Mouse (Mus musculus): ENCODE measurements around the gene Zfp598.
A peak's percentile ranks its signal among the peaks of the same experiment; 100 is the strongest.
"Not testable (repeated sequence)": the region's sequence is repeated elsewhere in the genome, so short reads cannot be mapped to it uniquely, and the experiment has no call there.

Gene Zfp598

GRCm38 (mm10) chr17:24646381-24646780 lies 23.1 kb upstream of the Zfp598 start:
- no peak for DNase-seq (ENCODE audit: low spot score in 2 of 2)

GRCm38 (mm10) chr17:24647493-24647892 lies 22.0 kb upstream of the Zfp598 start:
- no peak for DNase-seq (ENCODE audit: low spot score in 2 of 2)

- DNase-seq (ENCODE audit: low spot score in 2 of 2), result no peak
These were observed 20.6 kb upstream of the Zfp598 start for GRCm38 (mm10) chr17:24648731-24649377.

DNA sequence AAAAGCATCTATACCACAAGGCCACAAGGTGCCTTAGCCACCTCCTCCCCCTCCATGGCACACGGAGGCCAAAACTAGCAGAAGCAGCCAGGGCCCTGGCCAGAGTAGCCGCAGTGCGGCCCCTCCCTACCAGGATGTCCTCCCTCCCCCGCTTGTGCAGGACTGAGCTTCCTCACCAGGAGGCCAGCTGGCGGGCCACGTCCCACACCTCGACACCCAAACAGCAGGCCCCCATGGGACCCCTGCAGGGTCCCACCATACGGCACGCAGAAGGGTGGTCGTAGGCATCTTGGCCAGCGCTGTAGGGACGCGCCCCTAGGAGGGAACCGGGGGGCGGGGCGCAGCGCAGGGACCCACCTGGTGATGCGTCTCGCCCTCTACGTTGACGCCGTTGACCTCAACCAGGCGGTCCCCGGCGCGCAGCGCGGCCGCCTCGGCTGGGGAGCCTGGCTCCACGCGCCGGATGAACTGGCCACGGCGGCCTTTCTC lies 19.9 kb upstream of the Zfp598 start:
- DNase-seq (ENCODE audit: low spot score in 2 of 2), result no peak

DNA sequence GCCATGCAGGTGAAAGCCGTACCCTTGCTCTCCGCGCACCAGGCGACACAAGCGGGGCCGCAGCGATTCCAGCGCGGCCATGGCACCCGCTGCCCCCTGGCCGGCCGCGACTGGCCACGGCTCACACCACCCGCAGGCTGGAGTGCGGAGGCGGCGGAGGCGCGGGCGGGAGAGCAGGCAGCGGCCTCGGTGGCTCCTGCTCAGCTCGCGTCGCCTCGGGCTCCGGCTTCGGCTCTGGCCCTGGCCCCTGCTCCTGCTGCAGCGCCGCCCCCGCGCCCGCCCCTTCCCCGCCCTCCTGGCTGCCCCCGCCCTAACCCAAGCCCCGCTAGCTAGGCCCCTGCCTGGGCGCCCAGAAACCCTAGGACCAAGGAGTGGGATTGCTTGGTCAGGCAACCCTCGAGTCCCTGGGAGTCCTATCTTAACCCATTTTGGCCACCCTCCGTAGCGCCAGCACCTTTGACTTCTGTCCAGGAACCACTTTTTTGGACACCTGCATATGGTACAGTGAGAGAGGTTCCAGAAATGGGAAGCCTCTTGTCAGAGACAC lies 19.3 kb upstream of the Zfp598 start, which contains the start of gene Slc9a3r2:
Gene Slc9a3r2 (minus strand): TSS at position 258 of the 547 bp plus-strand sequence.
- DNase-seq (ENCODE audit: low spot score in 2 of 2), result no peak

- DNase-seq (ENCODE audit: low spot score in 2 of 2), result no peak
These were observed 18.7 kb upstream of the Zfp598 start for GRCm38 (mm10) chr17:24650766-24651165.

DNA sequence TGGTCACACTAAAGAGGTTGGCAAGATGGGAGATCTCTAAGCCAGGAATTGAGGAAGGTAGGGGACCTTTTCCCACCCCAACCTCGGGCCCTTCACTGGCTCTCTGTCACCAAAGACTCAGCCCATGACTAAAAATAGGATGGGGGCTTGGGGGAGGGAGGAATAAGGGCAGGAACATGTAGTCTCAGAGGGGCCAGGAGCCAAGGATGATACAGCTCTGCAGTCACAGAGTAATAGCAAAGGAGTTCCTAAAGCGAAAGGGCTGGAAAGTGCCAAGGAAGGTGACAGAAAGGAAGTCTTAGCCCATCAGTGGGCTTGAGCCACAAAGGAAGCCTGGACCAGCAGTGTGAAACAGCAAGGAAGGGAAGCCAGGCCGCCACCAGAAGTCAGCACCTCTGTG lies 17.7 kb upstream of the Zfp598 start:
- no peak for DNase-seq (ENCODE audit: low spot score in 2 of 2)

DNA sequence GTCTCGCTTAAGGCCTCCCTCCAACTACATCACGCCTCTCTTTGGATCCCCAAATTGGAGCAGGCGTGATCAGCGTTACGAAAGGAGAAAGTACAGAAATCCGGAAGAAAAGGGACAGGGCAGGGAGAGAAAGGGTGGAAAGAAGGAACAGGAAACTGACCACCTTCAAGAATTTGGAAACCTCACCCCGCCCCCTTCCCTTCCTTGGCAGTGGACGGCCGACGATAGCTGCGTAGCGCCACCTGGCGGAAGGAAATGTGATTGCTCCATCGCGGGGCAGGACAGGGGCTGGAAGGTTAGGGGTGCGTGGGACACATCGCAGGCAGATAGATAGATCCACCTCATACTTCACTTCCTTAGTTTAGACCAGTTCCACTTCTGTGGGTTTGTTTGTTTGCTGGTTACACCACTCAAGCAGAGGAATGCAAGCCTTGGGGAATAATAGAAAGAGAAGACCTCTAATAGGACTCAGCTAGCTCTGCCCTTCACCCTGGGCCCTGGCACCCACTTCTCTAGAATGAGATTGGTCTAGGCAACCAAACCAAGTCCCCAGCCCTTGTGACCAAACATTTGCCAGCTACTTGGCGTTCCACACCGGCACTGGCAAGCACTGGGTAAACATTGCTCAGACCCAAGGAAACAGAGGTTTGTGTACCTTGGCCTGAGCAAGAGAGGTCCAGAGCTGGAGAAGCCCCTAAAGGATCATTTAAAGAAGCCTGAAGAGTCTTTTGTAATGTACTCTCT lies 15.3 kb upstream of the Zfp598 start:
- no peak for DNase-seq (ENCODE audit: low spot score in 2 of 2)

GRCm38 (mm10) chr17:24654969-24655368 lies 14.5 kb upstream of the Zfp598 start:
- DNase-seq (ENCODE audit: low spot score in 2 of 2), result no peak

GRCm38 (mm10) chr17:24658017-24658758 lies 11.3 kb upstream of the Zfp598 start, which contains the start of gene Npw:
TSS of gene Npw (minus strand) at chr17:24658457.
- no peak for DNase-seq (ENCODE audit: low spot score in 2 of 2)

- not testable (repeated sequence) for DNase-seq (ENCODE audit: low spot score in 2 of 2)
These were observed 2.5 kb upstream of the Zfp598 start for GRCm38 (mm10) chr17:24667011-24667410.

- no peak for DNase-seq (ENCODE audit: low spot score in 2 of 2)
These were observed 2.1 kb upstream of the Zfp598 start for GRCm38 (mm10) chr17:24667416-24667815.

- DNase-seq (ENCODE audit: low spot score in 2 of 2), result not testable (repeated sequence)
These were observed 308 bp upstream of the Zfp598 start for GRCm38 (mm10) chr17:24669214-24669544.

DNA sequence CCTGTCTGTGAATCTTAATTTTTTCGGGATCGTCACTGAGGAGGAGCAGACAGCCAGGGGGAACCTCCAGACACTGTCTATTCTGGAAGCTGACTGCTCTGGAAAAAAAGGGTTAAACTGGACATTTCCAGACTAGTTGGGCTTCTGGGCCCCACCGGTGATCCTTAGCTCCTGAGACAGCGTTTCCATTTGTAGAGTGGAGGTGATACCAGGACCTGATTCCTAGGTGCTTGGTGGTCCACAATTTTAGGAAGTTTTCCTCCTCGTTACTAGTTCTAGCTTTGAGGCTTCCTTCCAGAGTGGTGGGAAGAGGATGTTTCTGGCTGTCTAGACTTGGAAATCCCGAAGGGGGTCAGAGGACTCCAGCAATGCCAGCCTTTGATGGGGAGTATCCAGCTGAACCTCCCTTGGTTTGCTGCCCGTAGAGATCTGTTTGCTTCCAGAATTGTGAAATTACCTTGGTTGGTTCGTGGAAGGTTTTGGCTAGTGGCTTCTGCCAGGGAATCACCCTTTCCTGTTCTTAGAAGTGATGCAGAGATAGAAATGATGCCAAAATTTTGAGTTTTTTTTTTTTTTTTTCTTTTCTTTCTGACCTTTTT lies 858 bp downstream of the Zfp598 start:
- DNase-seq (ENCODE audit: low spot score in 2 of 2), result no peak

GRCm38 (mm10) chr17:24671346-24671745 lies 1.9 kb downstream of the Zfp598 start:
- DNase-seq (ENCODE audit: low spot score in 2 of 2), result no peak

DNA sequence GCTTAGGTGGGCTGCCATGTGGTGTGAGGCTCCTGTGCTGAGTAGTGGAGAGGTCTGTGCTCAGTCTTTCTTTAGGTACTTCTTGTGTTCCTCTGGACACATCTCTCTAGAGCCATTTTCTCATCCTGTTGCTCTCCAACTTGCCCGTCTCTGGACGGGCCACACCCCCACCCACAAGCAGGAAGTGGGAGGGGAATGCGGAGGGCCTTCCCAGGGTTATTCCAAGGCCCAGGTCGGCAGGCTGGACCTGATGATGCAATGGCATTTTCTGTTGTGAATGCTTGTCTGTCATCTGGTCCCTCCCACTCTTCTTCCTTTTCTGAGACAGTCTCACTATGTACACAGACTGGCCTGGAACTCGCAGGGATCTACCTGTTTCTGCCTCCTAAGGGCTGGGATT lies 2.7 kb downstream of the Zfp598 start:
- no peak for DNase-seq (ENCODE audit: low spot score in 2 of 2)

- DNase-seq (ENCODE audit: low spot score in 2 of 2), result peak; percentile 48 to 67
These were observed 4.8 kb downstream of the Zfp598 start for GRCm38 (mm10) chr17:24674277-24674676.

GRCm38 (mm10) chr17:24676187-24676586 lies 6.7 kb downstream of the Zfp598 start:
- DNase-seq (ENCODE audit: low spot score in 2 of 2), result no peak

DNA sequence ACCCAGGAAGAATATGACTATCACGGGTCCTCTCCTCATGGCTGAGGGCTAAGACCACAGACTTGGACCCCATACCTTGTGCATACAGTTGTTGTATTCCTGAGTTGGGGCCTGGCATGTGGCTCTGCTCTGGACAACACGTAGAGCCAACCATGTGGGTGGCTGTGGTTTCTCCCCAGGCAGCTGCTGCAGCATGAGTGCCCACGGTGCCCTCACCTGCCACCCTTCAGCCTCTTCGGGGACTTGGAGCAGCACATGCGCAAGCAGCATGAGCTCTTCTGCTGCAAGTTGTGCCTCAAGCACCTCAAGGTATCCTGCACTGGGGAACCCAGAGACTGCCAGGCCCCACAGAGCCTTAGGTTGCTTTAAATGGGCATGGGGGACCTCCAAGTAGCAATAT lies 7.4 kb downstream of the Zfp598 start:
- DNase-seq (ENCODE audit: low spot score in 2 of 2), result no peak

DNA sequence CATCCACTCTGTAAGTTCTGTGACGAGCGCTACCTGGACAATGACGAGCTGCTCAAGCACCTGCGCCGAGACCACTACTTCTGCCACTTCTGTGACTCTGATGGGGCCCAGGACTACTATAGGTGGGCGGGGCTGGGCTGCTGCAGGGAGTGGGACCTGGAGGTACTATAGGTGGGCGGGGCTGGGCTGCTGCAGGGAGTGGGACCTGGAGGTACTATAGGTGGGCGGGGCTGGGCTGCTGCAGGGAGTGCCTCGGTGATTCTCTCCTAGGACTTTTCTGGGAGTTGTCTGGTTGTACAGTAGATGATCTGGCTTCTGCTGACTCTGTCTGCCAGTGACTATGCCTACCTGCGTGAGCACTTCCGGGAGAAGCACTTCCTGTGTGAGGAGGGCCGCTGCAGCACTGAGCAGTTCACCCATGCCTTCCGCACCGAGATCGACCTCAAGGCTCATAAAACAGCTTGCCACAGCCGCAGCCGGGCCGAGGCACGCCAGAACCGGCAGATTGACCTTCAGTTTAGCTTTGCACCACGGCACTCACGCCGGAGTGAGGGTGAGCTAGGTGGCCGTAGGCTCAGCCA lies 8.1 kb downstream of the Zfp598 start:
- no peak for DNase-seq (ENCODE audit: low spot score in 2 of 2)

DNA sequence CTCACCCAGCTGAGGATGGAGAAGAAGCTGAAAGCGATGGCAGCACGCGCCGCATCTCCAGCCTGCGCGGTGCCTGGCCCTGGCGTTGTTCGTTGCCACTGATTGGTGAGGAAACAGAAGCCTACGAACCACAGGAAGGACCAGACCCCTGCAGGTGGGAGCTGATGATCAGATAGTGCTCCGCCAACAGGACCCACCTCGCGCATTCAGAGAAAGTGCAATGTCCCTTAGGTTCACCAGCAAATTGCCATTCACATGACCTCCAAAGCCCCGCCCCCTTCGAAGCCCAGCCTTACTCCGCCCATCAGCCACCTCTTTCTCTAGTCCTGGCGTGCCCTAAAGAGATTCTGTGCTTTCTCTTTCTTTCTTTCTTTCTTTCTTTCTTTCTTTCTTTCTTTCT lies 17.0 kb downstream of the Zfp598 start:
- no peak for DNase-seq (ENCODE audit: low spot score in 2 of 2)

Measured in right cerebral cortex, postnatal 36 days (tissue).